Mouse (Mus musculus) MEL (cell line): Measurements from ENCODE around the gene Usp3. TPM values are rescaled to one million over a fixed set of nuclear protein-coding genes. Genes with fewer than 3 reads are reported as not detected.

Experiments used
- DNase-seq: peaks from one replicate; pipeline ENCODE4 v3.0.0; 2011; ENCODE audit warnings: low read depth, low spot score
- H3K27ac ChIP-seq: 2 replicates; pipeline ENCODE4 v1.5.1; 2012; ENCODE audit warnings: low read depth, mild to moderate bottlenecking, control low read depth, low read length, moderate library complexity; ENCODE audit not compliant: control insufficient read depth
- H3K27me3 ChIP-seq, 2 experiments: fragments of 150-350 bp in 1 of 2; sonication (generic) in 1 of 2; 2 replicates each; pipeline ENCODE4 v1.6.1; 2012; ENCODE audit warnings: low read length in 2 of 2, mild to moderate bottlenecking in 2 of 2, improper control_type of control experiment in 1 of 2, moderate library complexity in 1 of 2; ENCODE audit not compliant: insufficient read depth in 2 of 2, control insufficient read depth in 1 of 2
- H3K36me3 ChIP-seq, 2 experiments: 2 replicates each; pipeline ENCODE4 v1.6.1; 2012 to 2014; ENCODE audit warnings: low read length in 2 of 2, improper control_type of control experiment in 1 of 2, inconsistent platforms in 1 of 2, mild to moderate bottlenecking in 1 of 2; ENCODE audit not compliant: insufficient read depth in 2 of 2, control insufficient read depth in 1 of 2
- H3K4me1 ChIP-seq, 2 experiments: fragments of 150-350 bp in 1 of 2; sonication (generic) in 1 of 2; 2 replicates each; pipeline ENCODE4 v1.6.1; 2012; ENCODE audit warnings: low read length in 2 of 2, improper control_type of control experiment in 1 of 2, mild to moderate bottlenecking in 1 of 2; ENCODE audit not compliant: insufficient read depth in 2 of 2, control insufficient read depth in 1 of 2
- H3K4me3 ChIP-seq, 2 experiments: fragments of 150-350 bp in 1 of 2; sonication (generic) in 1 of 2; 2 replicates each; pipeline ENCODE4 v1.5.1; 2012; ENCODE audit warnings: low read depth in 2 of 2, low read length in 2 of 2, mild to moderate bottlenecking in 2 of 2, moderate library complexity in 2 of 2, control low read depth in 1 of 2, improper control_type of control experiment in 1 of 2; ENCODE audit not compliant: control insufficient read depth in 1 of 2, insufficient read depth in 1 of 2
- H3K79me2 ChIP-seq: 2 replicates; pipeline ENCODE4 v1.6.1; 2012; ENCODE audit warnings: mild to moderate bottlenecking, low read length, moderate library complexity; ENCODE audit not compliant: control insufficient read depth, poor library complexity, insufficient read depth
- H3K9ac ChIP-seq: 2 replicates; pipeline ENCODE4 v1.6.1; 2012; ENCODE audit warnings: low read depth, mild to moderate bottlenecking, control low read depth, low read length, moderate library complexity; ENCODE audit not compliant: control insufficient read depth, poor library complexity, severe bottlenecking
- H3K9me3 ChIP-seq: fragments of 150-350 bp; sonication (generic); replicated peaks from 2 replicates; pipeline ENCODE4 v1.6.1; 2012; ENCODE audit warnings: mild to moderate bottlenecking, low read length, improper control_type of control experiment, moderate library complexity; ENCODE audit not compliant: insufficient read depth
- BHLHE40 ChIP-seq: IDR thresholded peaks from 2 replicates; pipeline ENCODE4 v1.6.1; 2012; ENCODE audit warnings: low read depth, mild to moderate bottlenecking, inconsistent platforms, low read length, improper control_type of control experiment, borderline replicate concordance
- CHD1 ChIP-seq: IDR thresholded peaks from 2 replicates; pipeline ENCODE4 v1.6.1; 2012; ENCODE audit warnings: low read depth, mild to moderate bottlenecking, inconsistent platforms, low read length, improper control_type of control experiment
- CHD2 ChIP-seq: IDR thresholded peaks from 2 replicates; pipeline ENCODE4 v1.6.1; 2011; ENCODE audit warnings: low read length, improper control_type of control experiment
- ELF1 ChIP-seq: IDR thresholded peaks from 2 replicates; pipeline ENCODE4 v1.6.1; 2014; ENCODE audit warnings: low read depth, mild to moderate bottlenecking, inconsistent platforms, low read length, improper control_type of control experiment, moderate library complexity
- EP300 ChIP-seq, 2 experiments: IDR thresholded peaks; 2 replicates each; pipeline ENCODE4 v1.6.1; 2011; ENCODE audit warnings: improper control_type of control experiment in 2 of 2, low read length in 2 of 2, low read depth in 1 of 2, mild to moderate bottlenecking in 1 of 2
- ETS1 ChIP-seq: IDR thresholded peaks from 2 replicates; pipeline ENCODE4 v1.6.1; 2012; ENCODE audit warnings: low read depth, mild to moderate bottlenecking, inconsistent platforms, low read length, improper control_type of control experiment, moderate library complexity
- GATA1 ChIP-seq: IDR thresholded peaks from 2 replicates; pipeline ENCODE4 v1.6.1; 2011; ENCODE audit warnings: low read depth, low read length, improper control_type of control experiment
- KAT2A ChIP-seq: conservative IDR thresholded peaks from 2 replicates; pipeline ENCODE4 v1.6.1; 2012; ENCODE audit warnings: low read depth, low read length, improper control_type of control experiment, inconsistent platforms
- MEF2A ChIP-seq: IDR thresholded peaks from 2 replicates; pipeline ENCODE4 v1.6.1; 2014; ENCODE audit warnings: low read depth, mild to moderate bottlenecking, inconsistent platforms, low read length, improper control_type of control experiment; ENCODE audit not compliant: poor library complexity, insufficient replicate concordance, severe bottlenecking; ENCODE audit errors: extremely low read depth
- MYB ChIP-seq: IDR thresholded peaks from 2 replicates; pipeline ENCODE4 v1.6.1; 2011; ENCODE audit warnings: mild to moderate bottlenecking, low read depth, low read length, improper control_type of control experiment
- MYC ChIP-seq: IDR thresholded peaks from 2 replicates; pipeline ENCODE4 v1.6.1; 2011; ENCODE audit warnings: low read depth, mild to moderate bottlenecking, low read length, improper control_type of control experiment, moderate library complexity
- POLR2A ChIP-seq, 2 experiments: IDR thresholded peaks; 2 replicates each; pipeline ENCODE4 v1.6.1; 2011 to 2012; ENCODE audit warnings: low read length in 2 of 2, mild to moderate bottlenecking in 2 of 2, control low read depth in 1 of 2, improper control_type of control experiment in 1 of 2, low read depth in 1 of 2, moderate library complexity in 1 of 2; ENCODE audit not compliant: control insufficient read depth in 1 of 2, insufficient read depth in 1 of 2, poor library complexity in 1 of 2
- RAD21 ChIP-seq: IDR thresholded peaks from 2 replicates; pipeline ENCODE4 v1.6.1; 2011; ENCODE audit warnings: mild to moderate bottlenecking, low read depth, low read length, improper control_type of control experiment
- RCOR1 ChIP-seq: IDR thresholded peaks from 2 replicates; pipeline ENCODE4 v1.6.1; 2012; ENCODE audit warnings: low read depth, mild to moderate bottlenecking, inconsistent platforms, low read length, improper control_type of control experiment
- TBP ChIP-seq: IDR thresholded peaks from 2 replicates; pipeline ENCODE4 v1.8.0; 2011; ENCODE audit warnings: low read depth, low read length, improper control_type of control experiment
- USF1 ChIP-seq: IDR thresholded peaks from 2 replicates; pipeline ENCODE4 v1.6.1; 2014; ENCODE audit warnings: low read depth, mild to moderate bottlenecking, inconsistent platforms, low read length, improper control_type of control experiment, moderate library complexity
- USF2 ChIP-seq, 2 experiments: IDR thresholded peaks; 2 replicates each; pipeline ENCODE4 v1.6.1; 2011 to 2012; ENCODE audit warnings: improper control_type of control experiment in 2 of 2, low read length in 2 of 2, borderline replicate concordance in 1 of 2, inconsistent platforms in 1 of 2, low read depth in 1 of 2, mild to moderate bottlenecking in 1 of 2; ENCODE audit not compliant: insufficient read depth in 1 of 2
- ZC3H11A ChIP-seq: IDR thresholded peaks from 2 replicates; pipeline ENCODE4 v1.6.1; 2012; ENCODE audit warnings: low read depth, mild to moderate bottlenecking, inconsistent platforms, low read length, improper control_type of control experiment
- ZMIZ1 ChIP-seq: IDR thresholded peaks from 2 replicates; pipeline ENCODE4 v1.6.1; 2012; ENCODE audit warnings: low read depth, mild to moderate bottlenecking, inconsistent platforms, low read length, improper control_type of control experiment, moderate library complexity
- polyA plus RNA-seq, 2 experiments: library from polyadenylated mRNA; stranded (reverse) in 1 of 2; unstranded in 1 of 2; fragments of >175 nt in 1 of 2; fragments of >200 nt in 1 of 2; gene quantifications; 2 replicates each; pipeline versions ENCODE4 v1.2.1 to v1.2.4; 2012; ENCODE audit warnings: low replicate concordance in 2 of 2, low read depth in 1 of 2; ENCODE audit not compliant: insufficient read length in 2 of 2, insufficient read depth in 1 of 2, missing spikeins in 1 of 2
- total RNA-seq: library from RNA; depleted of rRNA; stranded (reverse); fragments of 300-350 nt; gene quantifications from 2 replicates; pipeline ENCODE4 v1.2.3, GENCODE M21; 2012

The Usp3 gene
- total and polyA plus RNA-seq, 3 experiments, result 9.8 to 534 (median 22.0) TPM

DNA sequence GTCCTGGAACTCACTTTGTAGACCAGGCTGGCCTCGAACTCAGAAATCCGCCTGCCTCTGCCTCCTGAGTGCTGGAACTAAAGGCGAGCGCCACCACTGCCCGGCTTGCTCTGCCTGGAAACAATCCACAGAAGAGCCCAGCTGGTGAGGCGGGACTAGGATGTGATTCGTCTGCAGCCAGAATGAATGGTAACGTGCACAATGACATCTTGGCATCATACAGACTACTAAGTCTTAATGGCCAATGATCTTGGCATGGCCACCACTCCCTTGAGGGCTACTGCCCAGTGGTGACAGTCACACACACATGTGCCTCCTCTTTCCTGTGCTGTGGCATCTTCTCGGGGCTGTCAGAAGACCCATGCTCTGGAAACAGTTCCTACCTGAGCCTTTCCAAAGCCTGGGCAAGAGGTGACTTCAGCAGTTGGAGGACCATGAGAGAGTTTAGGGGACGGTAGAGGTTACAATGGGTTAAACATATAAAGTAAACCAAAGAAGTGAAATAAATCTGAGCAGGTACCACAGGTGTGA is 77.2 kb downstream of the Usp3 start:
- H3K36me3 ChIP-seq, result peaks cover 0 to 4% of the 10 kb centered on the region in 2 experiments; a peak in 2 of 4 replicates
- TF ChIP-seq MEF2A (no peak), USF1 (no peak), ZMIZ1 (no peak), ZC3H11A (no peak), RCOR1 (no peak), POLR2A (IDR thresholded peaks at IDR 0.05; ENCODE audit: control insufficient read depth in 1 of 2, insufficient read depth in 1 of 2, low read depth in 1 of 2, low read length in 2 of 2, poor library complexity in 1 of 2) (no peak; a peak in 1 of 4 replicates), MYB (no peak), BHLHE40 (no peak), ELF1 (no peak), EP300 (IDR thresholded peaks at IDR 0.05; ENCODE audit: low read depth in 1 of 2, low read length in 2 of 2) (no peak), RAD21 (no peak), TBP (no peak), USF2 (IDR thresholded peaks at IDR 0.05; ENCODE audit: borderline replicate concordance in 1 of 2, insufficient read depth in 1 of 2, low read depth in 1 of 2, low read length in 2 of 2) (no peak), GATA1 (no peak), KAT2A (no peak)
- TF ChIP-seq, all 39 proteins: peak for 0

DNA sequence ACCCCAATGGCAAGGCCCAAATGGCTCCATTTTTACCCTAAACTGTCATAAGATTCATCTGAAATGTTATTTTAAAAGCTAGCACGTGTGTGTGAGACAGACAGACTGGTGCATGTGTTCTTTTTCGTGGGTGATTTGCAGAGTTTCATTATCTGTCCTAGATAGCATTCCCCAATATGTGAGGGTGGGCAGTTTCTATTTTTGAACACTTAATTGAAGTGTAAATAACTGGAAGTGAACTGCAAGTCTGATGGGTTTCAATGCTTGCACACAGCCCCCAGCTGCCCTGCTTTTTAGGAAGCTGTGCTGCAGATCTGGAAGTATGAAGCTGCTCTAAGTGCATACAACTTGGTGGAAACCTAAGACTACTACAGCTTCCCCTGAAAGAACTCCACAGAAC is 77.8 kb downstream of the Usp3 start:
- H3K36me3 ChIP-seq, result peaks cover 0 to 7% of the 10 kb centered on the region in 2 experiments; a peak in 2 of 4 replicates
- no peak overlapping the region for H3K9ac ChIP-seq
- H3K27me3 ChIP-seq, result no peaks in the 10 kb centered on the region
- no peaks in the 10 kb centered on the region for H3K9me3 ChIP-seq
- TF ChIP-seq ETS1 (no peak), ELF1 (no peak), POLR2A (IDR thresholded peaks at IDR 0.05; ENCODE audit: control insufficient read depth in 1 of 2, insufficient read depth in 1 of 2, low read depth in 1 of 2, low read length in 2 of 2, poor library complexity in 1 of 2) (no peak), KAT2A (no peak), CHD2 (no peak), ZMIZ1 (no peak), CHD1 (no peak), MYC (no peak), RAD21 (no peak), MEF2A (no peak)
- H3K79me2 ChIP-seq, result peaks cover 4% of the 10 kb centered on the region; the same call in 1 of the 2 replicates
- H3K4me3 ChIP-seq, result no peak overlapping the region
- peaks cover 0 to 7% of the 10 kb centered on the region in 2 experiments; a peak in 2 of 4 replicates for H3K4me1 ChIP-seq
- no peak overlapping the region for H3K27ac ChIP-seq
- no peak for DNase-seq

More for the DNA sequence above, 77.2 kb downstream of the Usp3 start:
- no peak overlapping the region for H3K27ac ChIP-seq
- H3K27me3 ChIP-seq, result no peaks in the 10 kb centered on the region
- no peak for DNase-seq
- H3K79me2 ChIP-seq, result peaks cover 4% of the 10 kb centered on the region; the same call in 1 of the 2 replicates
- H3K4me1 ChIP-seq, result peaks cover 0 to 4% of the 10 kb centered on the region in 2 experiments; a peak in 2 of 4 replicates
- H3K9ac ChIP-seq, result no peak overlapping the region
- H3K4me3 ChIP-seq, result no peak overlapping the region
- H3K9me3 ChIP-seq, result no peaks in the 10 kb centered on the region
